Mouse (Mus musculus) stomach, postnatal 0 days (tissue): ENCODE measurements around the gene Snai1.

Experiments used
- CTCF ChIP-seq: IDR thresholded peaks from 2 replicates; pipeline ENCODE4 v1.5.1; 2016; ENCODE audit warnings: antibody characterized with exemption, low read depth, mild to moderate bottlenecking, moderate library complexity
- EP300 ChIP-seq: optimal IDR thresholded peaks from 2 replicates; pipeline ENCODE3; 2016; ENCODE audit warnings: antibody characterized with exemption

GRCm38 (mm10) chr2:167490813-167491525 lies 47.0 kb upstream of the Snai1 start:
- TF ChIP-seq CTCF (no peak), EP300 (no peak)
